Mouse (Mus musculus) heart, postnatal 4 days (tissue): Measurements from ENCODE around the gene Aqp6. TPM values are rescaled to one million over a fixed set of nuclear protein-coding genes. Genes with fewer than 3 reads are reported as not detected.
A peak's percentile ranks its signal among the peaks of the same experiment; 100 is the strongest.

Experiments
- DNase-seq: peaks from one replicate; pipeline ENCODE4 v3.0.0; 2021
- total RNA-seq, 2 experiments: library from RNA; stranded (reverse); gene quantifications; 2 replicates each; pipeline ENCODE4 v1.2.3; 2021

The Aqp6 gene
- total RNA-seq: not detected

DNA sequence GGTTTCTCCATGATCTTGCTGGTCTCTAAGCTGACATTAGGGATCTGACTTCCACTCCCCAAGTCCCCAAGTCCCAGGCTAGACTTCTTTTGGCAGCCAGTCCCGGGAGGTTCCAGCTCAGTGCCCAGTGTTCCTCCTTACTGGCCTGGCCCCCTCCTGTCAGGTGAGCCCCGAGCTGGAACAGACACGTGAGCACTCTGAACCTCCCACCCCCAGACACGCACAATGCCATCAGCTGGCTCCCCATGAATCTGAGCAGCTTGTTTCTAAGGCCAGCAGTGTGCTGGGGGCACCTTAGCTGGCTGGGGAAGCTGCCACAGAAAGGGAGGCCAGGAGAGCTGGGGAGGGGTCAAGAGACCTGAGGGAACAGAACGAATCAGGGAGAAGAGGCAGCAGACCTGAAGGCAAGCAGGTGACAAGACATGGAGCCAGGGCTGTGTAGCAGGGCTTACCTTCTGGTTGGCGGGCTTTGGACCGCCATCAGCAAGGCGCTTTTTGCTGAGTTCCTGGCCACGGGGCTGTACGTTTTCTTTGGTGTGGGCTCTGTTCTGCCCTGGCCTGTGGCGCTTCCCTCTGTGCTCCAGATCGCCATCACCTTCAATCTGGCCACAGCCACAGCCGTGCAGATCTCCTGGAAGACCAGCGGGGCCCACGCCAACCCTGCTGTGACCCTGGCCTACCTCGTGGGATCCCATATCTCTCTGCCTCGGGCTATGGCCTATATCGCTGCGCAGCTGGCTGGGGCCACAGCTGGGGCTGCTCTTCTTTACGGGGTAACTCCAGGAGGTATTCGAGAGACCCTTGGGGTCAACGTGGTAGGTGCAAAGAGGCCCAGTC is at the start of gene Aqp6:
Gene Aqp6, plus strand, starts transcription at position 415 of the 837 bp plus-strand sequence.
- DNase-seq: no peak

DNA sequence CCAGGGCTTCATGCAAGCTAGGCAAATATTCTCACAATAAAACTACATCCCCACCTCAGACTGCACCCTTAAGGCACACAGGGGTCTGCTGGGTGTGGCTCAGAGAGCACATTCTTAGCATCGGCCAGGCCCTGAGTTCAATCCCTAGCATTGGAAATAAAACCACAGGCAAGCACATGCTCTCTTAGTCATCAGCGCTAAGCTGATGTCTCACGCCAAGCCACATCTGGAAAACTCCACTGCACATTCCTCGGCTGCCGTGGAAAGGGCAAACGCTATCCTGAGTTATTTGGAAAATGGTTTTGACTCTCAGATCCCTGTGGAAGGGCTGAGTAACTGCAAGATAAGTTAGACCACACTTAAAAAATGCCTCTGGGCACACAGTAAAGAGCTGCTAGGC is 47.4 kb upstream of the Aqp6 start:
- DNase-seq: no peak

DNA sequence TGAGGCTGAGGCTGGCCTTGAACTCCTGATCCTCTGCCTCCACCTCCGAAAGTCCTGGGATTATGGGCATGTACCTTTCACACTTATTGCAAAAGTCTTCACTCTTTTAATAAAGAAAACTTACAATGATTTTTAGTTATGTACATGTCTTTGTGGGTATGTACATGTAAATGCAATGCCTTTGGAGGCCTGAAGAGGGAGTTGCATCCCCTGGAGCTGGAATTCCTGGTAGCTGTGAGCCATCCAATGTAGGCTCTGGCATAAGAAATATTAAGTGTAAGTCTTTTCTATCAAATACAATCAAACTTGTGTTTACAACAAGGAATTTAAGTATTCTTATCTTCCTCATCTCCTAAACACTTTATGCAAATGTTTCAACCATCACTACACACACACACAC is 42.3 kb upstream of the Aqp6 start:
- no peak for DNase-seq

DNA sequence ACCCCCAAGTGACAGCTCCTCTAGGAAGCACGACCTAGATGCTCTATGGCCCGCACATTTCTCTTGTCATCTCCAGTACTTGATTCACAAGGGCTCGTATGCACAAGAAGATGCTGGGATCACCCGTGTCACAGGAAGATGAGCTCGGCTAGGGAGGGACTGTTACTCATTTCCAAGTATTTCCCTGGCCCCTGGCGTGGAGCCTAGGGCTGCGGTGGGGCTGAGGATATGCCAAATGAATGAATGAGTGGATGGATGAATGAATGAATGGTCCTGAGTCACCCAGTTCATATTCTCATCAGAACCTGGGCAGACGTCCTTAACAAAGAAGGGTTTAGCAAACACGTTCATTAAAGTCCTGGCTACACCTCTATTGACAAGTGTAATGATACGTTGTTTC is 41.0 kb upstream of the Aqp6 start:
- DNase-seq: no peak

DNA sequence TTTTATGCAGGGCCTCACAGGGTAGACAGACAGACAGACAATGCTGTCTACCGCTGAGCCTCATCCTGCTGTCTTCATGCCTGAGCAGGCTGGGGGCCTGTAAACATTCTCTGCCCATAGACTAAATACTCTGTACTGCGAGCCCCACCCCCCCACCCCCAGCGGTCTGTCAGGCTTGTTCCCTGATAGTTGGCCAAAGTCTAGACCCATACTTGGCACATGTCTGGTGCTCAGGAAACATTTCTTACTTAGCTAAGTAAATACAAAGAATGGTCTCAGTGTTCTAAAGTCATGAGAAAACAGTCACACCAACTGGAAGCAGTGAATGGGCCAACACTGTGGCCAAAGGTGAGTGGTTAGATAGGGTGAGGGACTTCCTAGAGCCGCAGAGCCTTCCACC is 33.8 kb upstream of the Aqp6 start:
- DNase-seq: no peak

DNA sequence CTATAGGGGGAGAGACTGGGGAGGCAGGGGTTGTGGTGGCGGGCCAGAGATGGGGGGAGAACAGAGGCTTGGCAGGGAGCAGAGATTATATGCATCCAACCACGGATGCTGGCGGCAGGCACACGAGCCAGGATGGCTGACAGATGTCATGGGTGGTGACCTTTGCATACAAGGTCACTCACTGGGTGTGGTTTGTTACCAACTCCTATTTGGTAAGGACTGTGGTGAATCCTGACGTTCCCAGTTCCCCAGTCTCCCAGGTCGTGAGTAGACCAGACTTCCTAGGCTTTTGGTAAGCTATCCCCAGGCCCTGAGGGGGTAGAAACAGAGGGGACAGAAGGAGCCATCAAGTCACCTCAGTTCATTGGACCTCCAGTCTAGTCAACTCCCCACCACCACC is 32.5 kb upstream of the Aqp6 start:
- DNase-seq: no peak

DNA sequence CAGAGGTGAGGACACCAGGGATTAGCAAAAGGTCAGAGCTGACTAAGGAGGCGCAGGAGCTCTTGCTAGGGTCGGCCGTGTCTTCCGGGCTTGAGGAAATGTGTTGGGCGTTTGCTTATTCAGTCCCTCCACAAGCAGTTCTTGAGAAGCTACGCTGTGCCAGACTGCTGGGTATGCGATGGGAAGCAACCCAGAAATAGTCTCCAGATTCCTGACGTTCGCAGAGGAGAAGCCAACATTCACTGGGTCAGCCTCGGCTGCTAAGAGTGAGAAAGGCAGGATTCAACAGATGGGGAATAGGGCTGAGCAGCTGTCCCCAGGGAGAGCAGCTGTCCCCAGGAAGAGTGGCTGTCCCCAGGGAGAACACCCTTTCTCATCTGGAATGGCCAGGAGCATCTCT is 32.1 kb upstream of the Aqp6 start:
- no peak for DNase-seq

DNA sequence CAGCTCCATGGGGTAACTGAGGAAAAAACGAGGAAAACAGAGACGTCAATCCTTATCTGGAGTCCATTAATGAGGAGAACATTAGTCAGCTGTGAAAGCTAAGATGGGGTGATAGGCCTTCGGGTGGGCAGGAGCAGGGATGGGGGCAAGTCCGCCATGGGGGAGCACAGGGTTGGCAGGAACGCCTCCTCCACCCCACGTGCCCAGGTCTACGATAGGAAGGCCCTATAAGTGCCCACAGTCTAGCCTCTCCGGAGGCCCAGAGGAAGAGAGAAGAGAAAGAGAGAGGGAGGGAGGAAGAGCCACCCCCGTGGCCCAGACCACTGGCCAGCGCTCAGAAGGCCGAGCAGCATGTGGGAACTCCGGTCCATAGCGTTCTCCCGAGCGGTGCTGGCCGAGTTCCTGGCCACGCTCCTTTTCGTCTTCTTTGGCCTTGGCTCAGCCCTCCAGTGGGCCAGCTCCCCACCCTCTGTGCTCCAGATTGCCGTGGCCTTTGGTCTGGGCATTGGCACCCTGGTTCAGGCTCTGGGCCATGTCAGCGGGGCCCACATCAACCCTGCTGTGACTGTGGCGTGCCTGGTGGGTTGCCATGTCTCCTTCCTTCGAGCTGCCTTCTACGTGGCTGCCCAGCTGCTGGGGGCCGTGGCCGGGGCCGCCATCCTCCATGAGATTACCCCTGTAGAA is 22.3 kb upstream of the Aqp6 start, which contains the start of gene Aqp2:
Gene Aqp2, plus strand, starts transcription at position 254 of the 684 bp plus-strand sequence.
- DNase-seq: no peak

DNA sequence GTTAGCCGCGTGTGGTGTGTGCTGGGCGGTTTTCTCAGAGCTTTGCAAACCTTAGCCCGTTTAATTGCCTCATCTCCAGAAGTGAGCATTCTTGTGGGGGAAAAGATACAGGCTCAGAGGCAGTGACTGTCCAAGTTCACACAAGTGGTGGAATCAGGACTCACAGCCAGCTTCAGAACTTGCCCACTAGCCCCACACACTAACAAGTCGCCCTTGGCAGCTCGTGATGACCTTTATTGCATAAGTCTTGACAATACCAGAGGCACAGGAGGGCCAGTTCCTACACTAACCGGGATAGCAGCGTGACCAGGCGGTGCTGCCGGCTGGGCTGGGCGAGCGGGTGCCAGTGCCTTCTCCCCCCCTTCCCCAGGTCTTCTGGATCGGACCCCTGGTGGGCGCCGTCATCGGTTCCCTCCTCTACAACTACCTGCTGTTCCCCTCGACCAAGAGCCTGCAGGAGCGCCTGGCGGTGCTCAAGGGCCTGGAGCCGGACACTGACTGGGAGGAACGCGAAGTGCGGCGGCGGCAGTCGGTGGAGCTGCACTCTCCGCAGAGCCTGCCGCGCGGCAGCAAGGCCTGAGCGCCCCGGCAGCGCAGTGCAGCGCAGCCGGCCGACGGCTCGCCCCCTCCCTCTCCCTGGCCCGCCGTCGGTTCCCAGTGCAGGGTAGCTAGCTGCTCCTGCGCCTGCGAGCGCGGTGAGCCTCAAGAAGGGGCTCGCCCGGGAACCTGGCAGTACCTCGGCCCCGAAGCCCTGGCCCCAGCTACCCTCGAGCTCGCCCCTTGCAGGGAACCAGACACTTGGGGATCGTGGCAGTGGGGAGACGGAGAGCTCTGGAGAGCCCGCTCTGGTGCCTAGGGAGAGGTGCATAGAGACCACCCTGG is 17.5 kb upstream of the Aqp6 start:
- DNase-seq: peak; percentile 49

DNA sequence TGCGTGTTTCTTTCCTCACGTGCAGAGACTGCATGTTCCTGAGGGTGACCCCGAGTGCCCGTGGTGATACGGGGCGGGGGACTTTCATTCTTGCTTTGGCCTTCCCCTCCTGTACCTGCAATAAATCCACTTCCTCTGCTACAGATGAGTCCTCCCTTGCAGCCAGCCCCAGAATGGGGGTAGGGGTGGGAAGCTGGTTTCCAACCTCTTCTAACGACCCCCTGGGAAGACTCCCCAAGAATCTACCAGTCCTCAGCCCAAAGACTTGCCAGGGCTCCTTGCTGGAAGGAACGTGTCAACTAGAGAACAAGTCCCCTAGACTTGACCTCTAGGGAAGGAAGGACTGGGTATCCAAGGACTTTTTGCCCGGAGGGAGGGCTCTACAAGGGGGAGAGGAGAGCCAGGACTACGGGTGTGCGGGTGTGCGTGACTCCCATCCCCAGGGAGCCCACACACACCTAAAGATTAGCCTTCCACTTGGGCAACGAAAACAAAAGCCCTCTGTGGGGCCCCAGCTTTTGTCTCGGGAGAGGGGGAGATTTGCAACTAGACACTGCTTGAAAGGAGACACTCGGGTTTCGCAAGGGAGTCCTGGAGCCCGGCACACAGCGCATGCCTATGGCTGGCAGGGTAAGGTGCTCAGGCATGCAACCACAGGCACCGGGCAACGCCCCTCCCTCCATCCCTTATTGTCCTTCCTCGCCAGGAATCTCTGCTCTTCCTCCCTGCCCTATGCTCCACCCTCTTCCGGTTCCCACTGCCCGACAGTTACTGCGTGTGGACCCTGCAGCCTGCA is 16.6 kb upstream of the Aqp6 start:
- DNase-seq: no peak

DNA sequence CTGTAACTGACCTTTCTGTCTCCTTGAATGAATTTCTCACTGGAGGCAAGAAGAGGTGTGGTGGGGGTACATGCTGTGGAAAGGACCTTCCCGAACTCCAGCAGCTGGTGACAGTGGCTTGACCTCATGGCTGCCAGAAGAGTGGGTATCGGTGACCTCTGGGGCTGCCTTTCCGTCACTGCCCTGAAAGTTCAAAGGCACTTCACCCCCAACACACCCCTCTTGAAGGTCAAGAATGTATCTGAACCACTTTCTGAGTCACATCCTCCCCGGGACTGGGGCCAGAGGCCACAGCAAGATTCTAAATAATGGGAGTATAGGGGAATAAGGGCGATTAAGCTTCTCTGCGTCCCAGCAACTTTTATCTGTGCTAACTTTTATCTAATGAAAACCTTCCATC is 15.5 kb upstream of the Aqp6 start:
- DNase-seq: no peak

DNA sequence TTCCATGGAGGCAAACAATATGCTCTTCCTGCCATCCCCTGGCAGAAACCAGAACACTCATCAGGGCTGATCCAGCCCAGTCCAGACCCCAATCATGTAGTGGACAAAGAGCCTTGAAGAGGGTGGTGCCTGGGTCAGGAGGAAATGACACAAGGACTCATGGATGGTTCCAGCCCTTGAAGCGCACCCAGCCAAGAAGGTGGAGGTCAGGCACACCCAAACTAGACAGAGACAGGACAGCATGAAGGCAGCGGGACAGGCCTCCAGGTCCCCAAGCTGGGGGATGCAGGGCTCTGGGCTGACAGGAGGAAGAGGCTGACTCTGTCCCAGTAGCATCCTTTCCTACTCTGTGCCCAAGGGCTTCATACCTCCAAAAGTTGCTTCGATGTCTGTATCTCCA is 14.7 kb upstream of the Aqp6 start:
- no peak for DNase-seq

DNA sequence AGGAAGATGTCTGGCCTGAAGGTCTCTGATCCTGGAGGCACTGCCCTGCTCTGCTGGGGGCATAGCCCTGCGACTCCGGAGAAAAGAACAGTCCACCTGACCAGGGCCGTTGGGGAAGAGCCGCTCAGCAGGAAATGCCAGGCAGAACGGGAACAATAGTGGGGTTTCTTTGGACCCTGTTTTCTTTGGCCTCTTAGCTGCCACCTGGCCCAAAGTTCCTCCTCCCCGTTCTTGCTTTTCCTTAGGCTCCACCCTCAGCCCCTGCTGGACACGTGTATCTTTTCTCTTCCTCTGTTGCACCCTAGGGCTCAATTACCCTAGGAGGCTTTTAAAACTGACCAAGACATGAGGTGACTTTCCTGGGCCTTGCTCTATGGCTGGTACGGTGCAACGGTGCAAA is 12.0 kb upstream of the Aqp6 start:
- DNase-seq: no peak

DNA sequence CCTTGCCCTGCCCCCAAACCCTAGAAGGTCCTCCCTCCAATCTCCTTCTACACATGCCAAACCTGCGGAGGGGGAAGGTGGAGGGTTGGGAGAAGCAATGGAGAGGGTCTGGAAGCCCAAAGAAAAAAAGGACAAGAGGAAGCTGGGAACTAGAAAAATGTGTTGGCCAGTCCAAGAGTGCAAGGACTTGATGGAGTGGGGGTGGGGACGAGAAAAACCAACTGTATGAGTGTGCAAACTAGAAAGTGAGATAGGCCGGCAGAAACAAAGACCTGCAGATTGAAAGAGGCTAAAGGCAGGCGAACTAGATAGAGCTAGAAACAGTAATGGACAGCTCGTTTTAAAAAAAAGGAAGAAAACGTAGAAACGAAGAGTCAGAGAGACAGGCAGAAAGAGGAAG is 11.5 kb upstream of the Aqp6 start:
- DNase-seq: no peak

DNA sequence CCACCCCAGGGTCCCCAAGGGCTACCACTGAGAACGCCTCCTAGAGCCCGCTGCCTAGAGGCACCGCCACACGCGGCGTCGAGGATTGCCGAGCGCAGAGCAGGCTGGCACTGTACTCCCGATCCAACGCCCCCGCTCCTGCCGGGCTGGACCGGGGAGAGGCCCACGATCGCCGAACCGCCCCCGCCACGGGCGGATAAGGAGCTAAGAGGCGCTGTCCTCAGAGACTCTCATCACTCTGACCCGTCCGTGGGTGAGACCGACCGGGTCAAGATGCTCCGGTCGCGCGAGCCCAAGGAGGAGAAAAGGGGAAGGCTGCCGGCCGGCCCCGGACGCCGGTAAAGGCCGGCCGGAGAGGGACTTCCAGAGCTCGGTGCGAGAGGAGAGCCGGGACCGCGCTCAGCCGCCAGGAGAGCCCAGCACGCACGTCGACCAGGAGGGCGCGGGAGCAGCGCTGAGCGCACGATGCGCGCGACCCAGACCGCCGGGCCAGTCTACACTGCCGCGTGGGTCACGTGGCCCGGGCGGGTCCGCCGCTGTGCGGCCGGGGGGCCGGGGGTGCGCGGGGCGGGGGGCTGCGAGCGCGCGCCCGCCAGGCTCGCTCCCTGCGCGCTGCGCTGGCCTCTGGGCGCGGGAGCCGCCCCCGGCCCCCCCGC is 10.6 kb upstream of the Aqp6 start, which contains the start of gene Aqp5:
Gene Aqp5, plus strand, starts transcription at position 354 of the 656 bp plus-strand sequence.
- DNase-seq: no peak

DNA sequence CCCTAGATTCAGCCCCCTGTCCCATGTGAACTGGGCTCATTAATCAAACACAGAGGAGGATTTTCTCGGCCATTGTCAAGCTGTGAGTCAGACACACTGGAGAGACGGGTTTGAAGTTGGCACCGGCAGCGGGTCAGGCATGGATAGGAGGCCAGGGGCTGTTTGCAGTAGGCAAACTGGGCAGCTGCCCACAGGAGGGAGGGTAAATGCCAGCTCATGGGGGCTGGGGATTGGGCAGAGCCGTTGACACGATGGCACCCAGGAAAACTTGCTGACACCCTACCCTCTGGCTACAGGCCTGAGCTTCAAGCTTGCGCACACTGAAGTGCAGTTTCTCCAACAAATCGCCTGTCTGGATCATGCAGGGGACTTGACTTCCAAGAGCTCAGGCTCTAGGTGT is 9.0 kb upstream of the Aqp6 start:
- DNase-seq: no peak

DNA sequence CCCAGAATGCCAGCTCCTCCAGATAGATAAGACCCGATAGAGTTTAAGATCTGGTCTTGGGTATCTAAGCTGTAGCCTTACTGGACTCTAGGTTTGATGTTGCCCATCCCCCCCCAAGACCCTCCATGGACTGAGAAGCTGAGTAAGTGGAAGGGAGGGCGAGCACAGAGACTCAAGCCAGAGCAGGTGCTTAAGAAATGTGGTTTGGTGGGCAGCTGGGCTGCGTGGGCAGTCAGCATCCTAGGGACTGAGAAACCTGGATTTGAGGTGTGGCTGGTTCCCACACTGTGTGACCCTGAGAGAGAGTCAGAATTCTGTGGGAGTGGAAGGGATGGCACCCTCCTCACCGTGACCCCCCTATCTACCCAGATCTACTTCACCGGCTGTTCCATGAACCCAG is 8.3 kb upstream of the Aqp6 start:
- no peak for DNase-seq

DNA sequence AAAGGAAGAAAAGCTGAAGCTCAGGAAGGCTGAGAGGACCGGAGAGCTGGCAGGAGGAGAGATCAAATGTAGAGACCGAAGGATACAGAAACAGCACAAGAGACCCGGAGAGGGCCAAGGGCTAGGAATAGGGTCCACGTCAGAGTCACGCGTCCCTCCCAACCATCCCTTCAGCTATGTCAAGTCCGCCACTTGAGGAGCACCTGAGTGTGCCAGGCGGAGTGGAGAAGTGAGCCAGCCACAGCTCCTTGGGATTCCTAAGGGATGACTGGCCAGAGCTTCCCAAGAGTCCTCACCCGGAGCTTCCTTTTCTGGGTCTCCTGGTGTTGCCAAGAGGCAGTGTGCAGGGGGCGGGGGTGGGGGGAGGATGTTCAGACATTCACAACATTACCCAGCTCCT is 6.2 kb upstream of the Aqp6 start:
- no peak for DNase-seq

DNA sequence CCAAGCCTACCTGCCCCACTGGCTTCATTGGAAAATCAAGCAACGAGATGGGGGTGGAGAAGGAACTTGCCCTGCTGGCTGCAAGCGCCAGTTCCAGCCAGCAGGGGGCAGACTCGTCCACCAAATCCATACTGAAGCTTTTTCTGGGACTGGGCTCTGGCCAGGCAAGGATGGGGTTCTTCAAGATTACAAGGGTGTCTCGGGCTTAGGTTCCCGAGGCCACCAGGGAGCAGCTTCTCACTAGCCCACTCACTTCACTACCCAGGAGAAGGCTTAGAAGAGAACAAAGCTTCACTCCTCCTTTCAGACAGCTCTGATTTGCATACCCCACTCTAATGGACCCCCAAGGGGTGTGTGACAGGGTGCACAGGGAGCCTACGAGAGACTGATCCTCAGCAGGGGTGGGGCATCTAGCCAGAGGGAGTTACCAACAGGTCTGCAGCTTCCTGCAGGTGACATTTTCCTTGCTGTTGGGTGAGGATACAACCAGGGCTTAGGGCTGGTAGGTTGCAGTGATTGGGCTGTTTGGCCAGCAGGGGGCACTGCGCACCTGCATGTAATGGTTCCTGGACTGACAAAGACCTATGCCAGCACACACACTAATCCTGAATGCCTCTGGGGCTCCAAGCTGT is 5.0 kb upstream of the Aqp6 start:
- DNase-seq: peak; percentile 90

DNA sequence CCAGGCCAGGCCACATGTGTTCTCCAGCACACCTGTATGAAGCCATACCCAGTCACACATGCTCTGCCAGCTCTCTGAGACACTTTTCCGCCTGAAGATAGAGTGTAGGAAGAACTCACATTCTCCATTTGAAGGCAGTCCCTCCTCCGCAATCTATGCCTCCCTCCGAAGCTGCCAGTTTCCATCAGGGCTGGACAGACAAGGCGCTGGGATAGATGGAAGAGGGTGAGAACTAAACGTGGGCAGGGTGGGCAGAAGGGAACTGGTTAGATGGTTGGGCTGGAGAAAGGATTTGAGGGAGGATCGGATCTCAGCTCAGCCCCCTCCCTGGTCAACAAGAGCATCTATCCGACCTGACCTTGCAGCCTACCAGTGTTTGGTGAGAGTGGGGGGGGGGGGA is 4.4 kb upstream of the Aqp6 start:
- no peak for DNase-seq

DNA sequence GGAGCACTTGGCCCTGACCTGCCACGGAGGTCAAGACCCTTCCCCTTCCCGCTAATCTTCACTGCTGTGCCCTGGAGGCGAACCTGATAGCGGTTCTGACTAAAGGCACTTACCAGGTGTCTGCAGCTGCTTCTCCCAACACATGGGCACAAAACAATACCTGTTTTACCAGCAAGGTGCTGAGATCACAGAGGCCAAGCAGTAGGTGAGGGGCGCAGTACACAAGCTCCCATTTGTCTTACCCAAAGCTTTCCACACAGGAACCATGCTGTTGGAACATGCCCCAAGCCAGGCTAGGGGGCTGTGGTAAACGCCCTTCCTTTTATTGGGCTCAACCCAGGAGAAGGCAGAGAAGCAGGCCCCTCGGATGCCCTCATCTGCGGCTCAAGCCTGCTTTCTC is 3.6 kb upstream of the Aqp6 start:
- DNase-seq: no peak
